Mouse (Mus musculus) kidney, adult 11 months (tissue): ENCODE data around the gene 5031439G07Rik.
"Not testable (repeated sequence)": the region's sequence is repeated elsewhere in the genome, so short reads cannot be mapped to it uniquely, and the experiment has no call there.

Experiments
- DNase-seq: peaks from one replicate; pipeline ENCODE4 v3.0.0; 2022

Gene 5031439G07Rik

DNA sequence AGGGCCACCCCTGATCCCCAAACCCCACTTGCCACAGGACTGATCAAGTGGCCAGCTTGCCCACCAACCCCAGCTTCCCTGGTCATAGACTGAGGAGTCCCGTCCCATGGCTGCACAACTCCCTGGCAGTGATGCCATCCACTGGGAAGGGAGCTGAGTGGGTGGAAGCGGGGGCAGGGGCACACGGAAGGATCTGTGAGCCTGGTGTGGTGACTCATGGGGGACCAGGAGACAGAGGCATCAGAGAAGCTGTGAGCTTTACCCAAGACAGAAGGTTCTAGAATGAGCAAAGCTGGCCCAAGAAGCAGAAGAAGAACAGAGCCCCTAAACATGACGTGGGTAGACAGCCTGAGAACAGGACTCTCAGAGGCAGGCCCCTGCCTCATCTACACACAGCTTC is 38.3 kb downstream of the 5031439G07Rik start:
- DNase-seq = no peak

DNA sequence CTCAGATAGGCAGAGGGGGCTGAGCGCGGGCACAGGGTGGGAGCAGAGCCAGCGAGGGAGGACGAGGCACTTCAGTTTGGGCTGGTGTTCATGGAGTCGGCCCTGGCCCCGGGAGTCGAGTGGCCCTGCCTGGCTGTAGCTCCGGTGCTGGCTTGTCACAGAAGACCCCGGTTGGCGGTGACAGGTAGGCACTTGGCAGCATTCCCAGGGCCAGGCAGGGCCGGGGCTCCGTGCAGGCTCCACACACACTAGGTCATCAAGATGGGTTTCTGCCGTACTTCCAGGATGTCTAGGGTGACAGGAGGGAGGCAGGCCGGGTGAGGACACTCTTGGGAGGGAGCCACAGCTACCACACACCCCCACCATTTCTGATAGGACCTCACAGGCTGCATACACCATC is 39.4 kb downstream of the 5031439G07Rik start:
- DNase-seq = no peak

DNA sequence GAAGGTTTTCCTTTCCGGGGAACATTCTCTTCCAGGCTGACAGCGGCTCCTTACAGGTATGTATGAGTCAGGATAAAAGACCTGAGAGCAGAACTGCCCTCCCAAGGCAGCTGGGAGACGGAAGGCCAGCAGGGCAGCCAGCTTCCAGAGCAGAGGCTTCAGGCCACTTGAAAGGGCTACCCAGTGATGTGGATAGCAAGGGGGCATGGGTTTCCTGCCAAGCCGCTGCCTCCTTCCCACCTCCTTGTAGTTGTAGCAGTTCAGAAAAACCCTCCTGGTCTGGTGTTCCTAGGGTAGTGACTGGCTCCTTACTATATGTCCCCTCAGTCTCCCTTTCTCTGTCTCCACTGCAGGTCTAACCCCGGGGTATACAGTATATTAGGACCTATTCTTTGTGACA is 44.0 kb downstream of the 5031439G07Rik start:
- DNase-seq = no peak

DNA sequence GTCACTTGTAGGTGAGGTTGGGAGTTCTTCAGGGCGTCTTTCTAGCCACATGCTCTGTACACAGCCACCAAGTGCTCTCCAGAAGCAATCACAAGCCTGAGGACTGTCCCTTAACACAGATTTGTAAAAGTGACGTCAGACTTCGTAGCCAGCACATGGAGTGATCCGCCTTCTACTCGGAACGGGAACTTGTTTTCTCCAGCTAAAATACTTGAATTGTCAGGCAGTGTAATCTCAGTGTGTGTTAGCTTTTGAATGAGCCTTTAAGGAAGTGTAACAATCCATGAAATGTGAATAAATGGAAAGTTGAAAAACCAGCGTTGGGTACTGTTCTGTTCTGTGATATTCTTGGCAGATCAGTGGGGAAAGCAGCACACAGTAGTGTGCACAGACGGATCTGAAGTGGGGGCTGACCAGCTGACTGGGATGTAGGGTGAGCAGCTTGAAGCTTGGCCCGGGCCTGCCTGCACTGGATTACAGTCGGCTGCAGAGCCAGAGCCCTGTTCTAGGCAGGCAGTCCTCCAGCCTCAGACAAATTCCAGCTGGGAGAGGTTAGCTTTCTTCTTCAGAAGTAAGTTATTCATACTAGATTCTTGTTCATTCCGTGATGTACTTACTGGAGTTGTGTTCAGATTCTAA is 45.6 kb downstream of the 5031439G07Rik start:
- no peak for DNase-seq

DNA sequence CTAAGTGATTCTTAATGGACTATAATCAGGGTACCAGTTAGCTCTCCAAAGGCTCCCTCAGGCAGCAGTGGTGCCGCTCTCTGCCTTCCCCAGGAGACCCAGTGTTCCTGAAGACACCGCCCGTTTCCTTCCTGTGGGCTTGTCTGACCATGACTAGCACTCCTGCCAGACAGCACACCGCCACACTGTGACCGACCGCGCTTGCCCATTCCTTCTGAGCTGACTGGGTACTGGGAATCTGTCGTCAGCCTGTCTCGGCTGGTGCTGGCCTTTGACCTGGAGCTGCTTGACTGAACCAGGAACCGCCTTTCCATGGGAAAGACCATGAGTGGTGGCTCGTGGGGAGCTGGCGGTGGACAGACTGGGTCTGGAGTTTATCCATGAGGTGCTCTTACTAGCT is 48.2 kb downstream of the 5031439G07Rik start:
- DNase-seq = peak; percentile 78

DNA sequence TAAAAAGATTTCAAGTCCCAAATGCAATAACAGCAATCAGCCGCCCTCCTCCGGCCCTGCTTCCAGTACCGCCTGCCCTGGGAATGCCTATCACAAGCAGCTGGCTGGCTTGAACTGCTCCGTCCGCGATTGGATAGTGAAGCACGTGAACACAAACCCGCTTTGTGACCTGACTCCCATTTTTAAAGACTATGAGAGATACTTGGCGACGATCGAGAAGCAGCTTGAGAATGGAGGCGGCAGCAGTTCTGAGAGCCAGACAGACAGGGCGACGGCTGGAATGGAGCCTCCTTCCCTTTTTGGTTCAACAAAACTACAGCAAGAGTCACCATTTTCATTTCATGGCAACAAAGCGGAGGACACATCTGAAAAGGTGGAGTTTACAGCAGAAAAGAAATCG is 53.5 kb downstream of the 5031439G07Rik start:
- DNase-seq = no peak

DNA sequence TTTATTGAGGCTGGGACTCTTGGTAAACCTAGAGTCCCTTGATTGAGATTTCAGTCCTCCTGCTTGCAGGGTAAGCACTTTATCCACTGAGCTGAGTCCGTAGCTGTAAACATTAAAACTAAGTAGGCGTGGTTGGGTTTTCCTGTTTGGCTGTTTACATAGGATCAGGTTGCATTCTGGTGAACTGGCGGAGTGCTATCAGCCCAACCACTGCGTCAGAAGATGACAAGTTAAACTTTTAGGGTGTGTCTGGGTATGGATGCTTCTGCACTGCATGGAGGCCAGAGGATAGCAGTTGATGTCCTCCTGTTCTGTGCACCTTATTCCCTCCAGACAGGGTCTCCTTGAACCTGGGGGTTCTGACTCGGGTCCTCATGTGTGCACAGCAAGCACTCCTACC is 56.0 kb downstream of the 5031439G07Rik start:
- no peak for DNase-seq

DNA sequence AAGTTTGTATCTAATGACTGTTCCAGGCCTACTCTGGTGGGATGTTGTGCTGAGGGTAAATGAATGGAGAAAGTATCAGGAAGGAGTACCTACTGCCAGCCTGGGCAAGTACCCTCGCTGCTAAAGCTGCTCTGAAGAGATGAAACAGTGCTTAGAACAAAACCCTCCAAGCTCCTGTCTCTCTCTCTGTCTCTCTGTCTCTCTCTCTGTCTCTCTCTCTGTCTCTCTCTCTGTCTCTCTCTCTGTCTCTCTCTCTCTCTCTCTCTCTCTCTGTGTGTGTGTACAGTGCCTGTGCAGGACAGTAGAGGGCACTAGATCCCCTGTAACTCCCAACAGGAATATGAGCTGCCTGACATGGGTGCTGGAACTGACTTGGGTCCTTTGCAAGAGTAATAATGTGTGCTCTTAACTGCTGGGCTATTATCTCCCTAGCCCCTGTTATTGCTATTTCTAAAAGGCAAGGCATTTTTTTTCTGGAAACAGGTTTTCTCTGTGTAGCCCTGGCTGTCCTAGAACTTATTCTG is 62.8 kb downstream of the 5031439G07Rik start:
- DNase-seq = no peak

DNA sequence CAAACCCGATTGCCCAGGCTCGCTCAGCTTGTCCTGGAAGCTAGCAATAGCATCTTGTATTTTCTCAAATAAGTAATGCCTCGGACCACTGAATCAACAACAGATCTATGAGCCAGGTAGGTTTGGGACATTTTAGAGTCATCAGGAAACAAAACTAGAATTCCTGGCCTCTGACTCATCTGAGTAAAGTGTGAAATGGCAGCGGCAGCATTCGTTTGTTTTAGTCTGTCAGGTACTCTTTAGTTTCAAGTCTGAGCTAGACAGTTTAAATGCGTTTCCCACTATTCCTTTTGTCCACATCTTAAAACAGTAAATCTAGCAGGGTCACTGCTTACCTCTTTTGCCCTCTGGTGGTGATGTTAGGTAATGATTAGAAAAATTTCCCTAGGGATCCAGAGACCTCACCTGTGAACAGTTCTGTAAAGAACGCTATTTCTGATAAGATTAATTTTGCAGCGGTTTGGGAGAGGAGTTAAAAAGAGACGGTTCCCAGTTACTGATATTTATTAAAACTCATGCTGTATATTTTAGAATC is 63.5 kb downstream of the 5031439G07Rik start:
- DNase-seq = no peak

DNA sequence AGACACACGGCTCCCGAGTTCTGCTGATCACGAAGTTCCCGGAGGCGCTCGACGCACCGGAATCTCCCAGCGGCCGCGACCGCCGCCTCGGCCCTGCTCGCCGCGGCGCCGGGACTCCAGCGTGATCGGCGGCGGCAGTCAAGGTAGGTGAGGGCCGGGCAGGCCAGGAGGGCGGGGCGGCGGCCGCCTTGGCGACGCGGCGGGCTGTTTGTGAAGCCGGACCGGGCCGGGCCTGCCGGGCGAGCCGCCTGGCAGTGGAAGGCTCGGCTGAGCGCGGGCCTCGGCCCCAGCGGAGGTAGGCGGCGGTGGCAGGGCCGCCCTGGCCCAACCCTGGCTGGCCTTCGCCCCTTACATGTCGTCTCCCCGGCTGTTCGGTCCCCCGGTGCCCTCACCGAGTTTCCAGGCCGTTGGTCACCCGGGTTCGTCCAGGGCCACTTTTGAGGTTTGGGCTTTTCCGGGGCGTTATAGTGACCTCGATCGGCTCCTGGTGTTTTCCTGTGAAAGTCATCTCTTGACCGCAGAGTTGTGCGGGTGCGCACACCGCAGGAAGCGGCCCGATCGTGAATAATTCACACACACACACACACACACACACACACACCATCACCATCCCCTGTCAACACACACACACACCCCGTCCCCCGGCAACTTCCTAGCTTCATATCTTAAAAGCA is 64.7 kb downstream of the 5031439G07Rik start:
- DNase-seq = no peak

DNA sequence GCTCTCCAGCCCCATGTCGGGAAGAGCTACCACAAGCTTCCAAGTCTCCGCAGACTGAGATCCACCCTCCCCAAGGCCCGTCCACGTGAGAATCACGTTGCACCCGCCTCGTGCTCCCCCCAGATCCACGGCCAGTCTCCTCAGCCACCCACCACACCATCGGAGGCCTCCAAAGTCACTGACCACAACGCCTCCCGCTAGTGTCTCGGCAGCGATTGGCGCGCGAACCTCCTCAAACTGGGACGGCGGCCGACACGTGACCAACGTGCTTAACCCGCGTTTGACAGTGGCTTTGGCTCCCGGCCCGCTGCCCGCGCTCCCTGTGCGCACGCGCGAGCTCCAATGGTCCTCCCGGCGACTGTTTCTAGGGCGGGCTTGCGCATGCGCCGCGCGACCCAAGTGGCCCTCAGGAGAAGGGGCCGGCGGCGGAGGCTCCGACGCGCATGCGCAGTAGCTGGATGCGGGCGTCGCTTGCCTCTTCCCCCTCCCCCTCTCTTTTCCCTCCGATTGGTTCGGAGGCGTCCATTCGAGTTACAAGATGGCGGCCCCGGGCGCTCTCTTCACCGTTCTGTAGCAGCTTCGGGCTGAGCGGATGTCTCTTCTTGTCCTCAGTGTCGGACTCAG is 65.4 kb downstream of the 5031439G07Rik start, which contains the start of gene Nup50:
Gene Nup50, plus strand, starts transcription at position 528 of the 624 bp plus-strand sequence.
- peak; percentile 99 for DNase-seq

DNA sequence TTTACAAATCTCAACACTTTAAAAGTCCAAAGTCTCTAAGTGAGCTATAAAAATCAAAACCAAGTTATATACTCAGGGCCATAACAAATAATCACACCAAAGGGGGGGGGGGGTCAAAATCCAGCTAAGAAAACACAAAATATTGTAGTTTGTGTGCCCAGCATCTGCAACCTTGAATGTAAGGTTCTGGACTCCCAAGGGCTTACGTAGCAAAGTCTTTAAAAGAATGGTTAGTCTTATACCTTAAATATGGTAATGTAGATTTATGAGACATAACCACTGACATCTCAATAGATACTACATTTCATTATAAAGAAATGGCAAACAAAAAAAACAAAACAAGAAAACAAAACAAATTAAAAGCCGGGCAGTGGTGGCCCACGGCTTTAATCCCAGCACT is 68.4 kb downstream of the 5031439G07Rik start, which contains the start of gene Gm29666:
Gene Gm29666, minus strand, starts transcription at position 101 of the 400 bp plus-strand sequence.
- no peak for DNase-seq

DNA sequence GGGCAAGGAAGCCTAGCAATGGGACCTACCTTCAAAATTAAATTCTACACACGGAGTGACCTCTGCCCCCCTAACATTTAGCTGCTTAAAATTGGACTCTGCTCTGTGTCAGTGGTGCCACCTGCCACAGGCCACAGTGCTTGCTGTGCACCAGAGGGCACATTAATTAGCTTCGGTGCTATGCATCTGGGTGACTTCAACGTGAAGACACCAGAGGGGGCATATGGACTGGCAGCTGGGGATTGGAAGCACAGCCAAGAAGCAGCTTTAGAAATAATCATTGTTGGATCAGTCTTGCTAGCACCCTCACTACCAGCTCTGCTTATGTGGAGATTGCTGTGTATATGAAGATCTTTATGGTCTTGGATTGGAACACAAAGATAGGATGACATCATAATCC is 75.2 kb downstream of the 5031439G07Rik start:
- DNase-seq = peak; percentile 29

DNA sequence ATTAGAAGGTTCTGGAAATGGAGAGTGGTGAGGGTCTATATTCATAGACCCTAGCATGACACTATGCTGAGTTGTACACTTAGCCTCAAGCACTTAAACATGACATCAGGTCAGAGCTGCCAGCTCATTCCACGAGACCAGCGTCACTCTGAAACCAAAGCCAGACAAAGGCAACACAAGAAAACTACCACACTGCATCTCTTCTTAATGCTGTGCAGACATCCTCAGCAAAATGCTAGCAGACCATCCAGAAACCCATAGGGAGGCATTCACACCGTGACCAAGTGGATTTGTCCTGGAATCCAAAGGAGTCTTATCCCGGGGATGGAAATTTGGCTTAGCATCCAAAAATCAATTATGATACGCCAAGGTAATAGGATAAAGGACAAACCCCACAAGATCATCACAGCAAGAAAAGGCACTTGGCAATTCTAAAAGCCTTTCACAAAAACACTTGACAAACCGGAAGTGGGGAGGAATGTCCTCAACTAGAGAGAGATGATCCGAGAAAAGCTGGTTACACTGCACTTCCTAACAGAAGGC is 84.4 kb downstream of the 5031439G07Rik start:
- DNase-seq = no peak

DNA sequence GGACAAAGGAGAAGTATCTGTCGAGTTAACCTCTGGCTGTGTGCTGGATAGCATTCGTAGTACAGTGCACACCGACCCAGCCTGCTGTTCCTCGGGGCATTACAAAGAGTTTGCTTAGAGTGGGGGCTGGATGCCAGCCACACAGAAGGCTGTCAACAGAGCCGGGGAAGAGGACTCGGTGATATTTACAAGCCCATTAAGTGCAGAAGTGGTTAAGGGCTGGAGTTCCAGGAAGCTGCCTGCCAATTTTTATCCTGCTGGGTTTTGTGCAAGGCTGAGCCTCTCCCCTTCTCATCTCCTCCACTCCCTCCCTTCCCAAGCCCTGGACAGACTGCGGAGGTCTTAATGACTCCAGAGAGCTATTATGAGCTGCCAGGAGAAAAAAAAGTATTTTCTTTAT is 90.3 kb downstream of the 5031439G07Rik start:
- no peak for DNase-seq

DNA sequence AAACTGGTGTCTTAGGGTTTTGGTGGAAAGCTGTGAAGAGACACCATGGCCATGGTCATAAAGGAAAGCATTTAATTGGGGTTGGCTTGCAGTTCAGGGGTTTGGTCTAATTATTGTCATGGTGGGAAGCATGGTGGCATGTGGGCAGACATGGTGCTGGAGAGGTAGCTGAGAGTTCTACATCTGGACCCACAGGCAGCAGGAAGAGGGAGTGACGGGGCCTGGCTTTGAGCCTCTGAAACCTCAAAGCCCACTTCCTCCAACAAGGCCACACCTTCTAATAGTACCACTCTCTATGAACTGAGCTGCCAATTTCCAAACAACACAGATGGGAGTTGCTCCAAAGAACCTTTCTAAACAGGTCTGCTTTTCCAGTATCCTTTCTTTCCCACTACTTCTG is 91.7 kb downstream of the 5031439G07Rik start:
- DNase-seq = no peak

DNA sequence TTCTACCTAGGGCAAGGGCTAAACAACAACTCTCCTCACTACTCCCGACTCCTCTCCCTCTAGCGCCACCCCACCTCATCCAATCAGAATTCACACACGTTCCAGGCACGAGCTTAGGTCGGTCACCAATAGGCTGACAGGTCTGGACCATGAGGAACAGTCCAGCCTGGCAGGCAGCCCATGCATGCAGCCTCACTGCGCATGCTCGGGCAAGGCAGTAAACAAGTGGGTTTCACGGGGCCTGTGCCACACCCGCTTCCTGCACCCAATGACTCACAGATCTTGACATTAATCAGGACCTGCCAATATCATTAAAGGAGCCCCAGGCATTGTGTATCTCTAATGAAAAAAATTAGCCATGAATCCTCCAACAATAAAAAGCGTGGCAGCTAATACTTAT is 92.1 kb downstream of the 5031439G07Rik start:
- DNase-seq = not testable (repeated sequence)
